Mouse (Mus musculus): Measurements from ENCODE around the gene Mrgprd. TPM values are rescaled to one million over a fixed set of nuclear protein-coding genes. Genes with fewer than 3 reads are reported as not detected.

Gene Mrgprd
- total RNA-seq, 2 experiments from 2014 or later = not detected

Other genes with a start within 250 kb of the Mrgprd start
- gene 1810010D01Rik, start 106.7 kb upstream of the Mrgprd start, total RNA-seq (2021) = under 1 TPM in 1 of 2 experiments, not detected in 1; 0.31 TPM
- 1 to 10 TPM; 7.0 to 9.8 TPM for gene Tpcn2, start 30.8 kb upstream of the Mrgprd start, total RNA-seq (2021)
- gene Mrgprf, start 14.0 kb upstream of the Mrgprd start, total RNA-seq (2021) = 1 to 10 TPM; 4.2 to 4.9 TPM

Data from heart, postnatal 4 days (tissue).